Mouse (Mus musculus): ENCODE measurements around the gene Abcf2.

DNA sequence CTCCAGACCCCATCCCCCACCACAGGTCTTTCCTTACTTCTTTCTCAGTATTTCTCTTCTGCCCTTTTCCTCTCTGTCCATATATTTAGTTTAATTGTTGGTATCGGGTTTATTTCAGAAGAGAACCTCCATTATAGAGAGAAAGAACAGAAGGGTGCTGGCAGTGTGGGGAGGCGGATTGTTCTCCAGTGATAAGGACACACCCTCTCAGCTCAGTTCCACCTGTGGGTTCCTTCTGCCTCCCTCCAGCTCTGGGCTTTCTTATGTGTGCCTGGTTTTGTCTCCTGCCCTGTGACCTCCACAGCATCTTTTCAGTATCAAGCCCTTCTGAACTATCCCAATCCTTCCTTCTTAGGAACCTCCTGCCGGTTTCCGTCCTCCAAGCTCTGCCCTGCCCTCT is 52.7 kb downstream of the Abcf2 start:
- no peak for TF ChIP-seq POLR2A (IDR thresholded peaks at IDR 0.05; ENCODE audit: extremely low read depth, insufficient read depth, low read length)
- no peak for TF ChIP-seq CTCF (IDR thresholded peaks at IDR 0.05; ENCODE audit: low read depth, low read length)
